Mouse (Mus musculus): Measurements from ENCODE around the gene Lekr1. TPM values are rescaled to one million over a fixed set of nuclear protein-coding genes. Genes with fewer than 3 reads are reported as not detected.

The Lekr1 gene
- total and polyA plus RNA-seq, 2 experiments from 2014 or later: 2.2 to 4.1 TPM

DNA sequence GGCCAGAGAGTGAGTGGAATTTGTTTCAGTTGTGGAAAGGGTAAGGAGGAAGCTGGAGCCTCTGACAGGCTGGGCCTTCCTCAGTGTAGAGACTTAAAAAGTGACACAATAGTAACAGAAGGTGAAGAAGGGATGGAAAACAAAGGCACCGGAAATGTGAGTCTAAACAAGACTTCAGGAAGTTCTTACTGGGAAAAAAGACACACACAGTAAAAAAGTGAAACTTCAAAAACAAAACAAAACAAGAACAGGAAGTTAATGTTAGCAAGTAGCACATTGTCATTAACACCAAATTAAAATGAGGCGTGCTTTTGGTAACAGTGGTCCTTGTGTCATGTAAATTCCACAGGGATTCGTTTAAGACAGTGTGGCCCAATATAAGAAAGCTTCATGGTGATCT is 158.9 kb downstream of the Lekr1 start:
- Histone ChIP-seq H3K36me3 (ENCODE audit: insufficient read depth, low read length) (no peaks in the 10 kb centered on the region), H3K4me2 (ENCODE audit: low read depth, low read length, poor library complexity, severe bottlenecking) (no peak overlapping the region), H3K9ac (replicated peaks; ENCODE audit: low read length, poor library complexity, severe bottlenecking) (no peak overlapping the region), H3K4me3 (ENCODE audit: low read depth, low read length) (no peak overlapping the region), H3K27ac (ENCODE audit: low read depth, low read length) (no peak overlapping the region), H3K9me3 (ENCODE audit: low read length) (no peaks in the 10 kb centered on the region), H3K4me1 (ENCODE audit: insufficient read depth, low read length) (peaks cover 3% of the 10 kb centered on the region; the same call in 1 of the 2 replicates), H3K27me3 (ENCODE audit: insufficient read depth, low read length) (no peaks in the 10 kb centered on the region)
- WGBS: 70% methylated on average over 3 of the region's 3 CpGs
- DNase-seq (ENCODE audit: low spot score) (no peak), ATAC-seq (ENCODE audit: low FRiP score) (no peak)
- TF ChIP-seq CTCF (IDR thresholded peaks at IDR 0.05): no peak

- Histone ChIP-seq H3K4me2 (ENCODE audit: low read depth, low read length, poor library complexity, severe bottlenecking) (no peak overlapping the region), H3K4me3 (ENCODE audit: low read depth, low read length) (no peak overlapping the region), H3K9ac (replicated peaks; ENCODE audit: low read length, poor library complexity, severe bottlenecking) (no peak overlapping the region), H3K27me3 (ENCODE audit: insufficient read depth, low read length) (no peaks in the 10 kb centered on the region), H3K9me3 (ENCODE audit: low read length) (no peaks in the 10 kb centered on the region), H3K36me3 (ENCODE audit: insufficient read depth, low read length) (no peaks in the 10 kb centered on the region), H3K4me1 (ENCODE audit: insufficient read depth, low read length) (peaks cover 8% of the 10 kb centered on the region; the same call in 1 of the 2 replicates), H3K27ac (ENCODE audit: low read depth, low read length) (no peak overlapping the region)
- DNase-seq (ENCODE audit: low spot score): peak; percentile 32
- no peak for TF ChIP-seq CTCF (IDR thresholded peaks at IDR 0.05)
- WGBS: 83% methylated on average over 6 of the region's 6 CpGs
- no peak for ATAC-seq (ENCODE audit: low FRiP score)
Measured at GRCm38 (mm10) chr3:65826716-65827115, 160.7 kb downstream of the Lekr1 start.

- Histone ChIP-seq H3K27ac (ENCODE audit: low read depth, low read length) (no peak overlapping the region), H3K4me1 (ENCODE audit: insufficient read depth, low read length) (peaks cover 8% of the 10 kb centered on the region; the same call in 1 of the 2 replicates), H3K9me3 (ENCODE audit: low read length) (no peaks in the 10 kb centered on the region), H3K4me3 (ENCODE audit: low read depth, low read length) (no peak overlapping the region), H3K27me3 (ENCODE audit: insufficient read depth, low read length) (no peaks in the 10 kb centered on the region), H3K36me3 (ENCODE audit: insufficient read depth, low read length) (no peaks in the 10 kb centered on the region), H3K9ac (replicated peaks; ENCODE audit: low read length, poor library complexity, severe bottlenecking) (no peak overlapping the region), H3K4me2 (ENCODE audit: low read depth, low read length, poor library complexity, severe bottlenecking) (no peak overlapping the region)
- WGBS: 85% methylated on average over 5 of the region's 5 CpGs
- no peak for TF ChIP-seq CTCF (IDR thresholded peaks at IDR 0.05)
- no peak for ATAC-seq (ENCODE audit: low FRiP score)
- DNase-seq (ENCODE audit: low spot score): no peak
Measured at GRCm38 (mm10) chr3:65827400-65827799, 161.4 kb downstream of the Lekr1 start.

DNA sequence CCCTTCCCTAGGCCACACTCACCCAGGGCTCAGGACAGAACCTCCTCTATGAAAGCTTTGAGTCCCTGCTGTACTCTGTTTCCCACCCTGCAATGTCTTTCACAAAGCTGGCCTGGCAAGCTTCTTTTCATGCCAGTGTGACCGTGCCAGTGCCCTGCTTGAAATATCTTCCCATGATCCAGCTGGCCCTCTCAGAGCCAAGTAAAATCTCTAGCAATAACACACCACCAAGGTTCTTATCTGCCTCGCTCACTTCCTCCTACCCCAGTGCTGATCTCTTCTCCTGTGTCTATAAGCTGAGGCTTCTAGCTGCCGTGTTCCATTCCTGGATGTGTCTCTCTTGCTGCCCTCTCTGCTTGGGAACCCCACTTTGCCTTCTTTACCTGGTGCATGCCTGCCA is 162.0 kb downstream of the Lekr1 start:
- H3K9me3 ChIP-seq (ENCODE audit: low read length): no peaks in the 10 kb centered on the region
- WGBS: 72% methylated on average over 3 of the region's 3 CpGs
- no peak overlapping the region for H3K4me3 ChIP-seq (ENCODE audit: low read depth, low read length)
- no peak overlapping the region for H3K9ac ChIP-seq (replicated peaks; ENCODE audit: low read length, poor library complexity, severe bottlenecking)
- no peaks in the 10 kb centered on the region for H3K36me3 ChIP-seq (ENCODE audit: insufficient read depth, low read length)
- ATAC-seq (ENCODE audit: low FRiP score) (0 out of 2 replicates have a peak, but pooled peaks have one; percentile 21), DNase-seq (ENCODE audit: low spot score) (peak; percentile 44)
- H3K4me1 ChIP-seq (ENCODE audit: insufficient read depth, low read length): peaks cover 8% of the 10 kb centered on the region; the same call in 1 of the 2 replicates
- H3K27me3 ChIP-seq (ENCODE audit: insufficient read depth, low read length): no peaks in the 10 kb centered on the region
- no peak for TF ChIP-seq CTCF (IDR thresholded peaks at IDR 0.05)
- H3K4me2 ChIP-seq (ENCODE audit: low read depth, low read length, poor library complexity, severe bottlenecking): no peak overlapping the region
- no peak overlapping the region for H3K27ac ChIP-seq (ENCODE audit: low read depth, low read length)

DNA sequence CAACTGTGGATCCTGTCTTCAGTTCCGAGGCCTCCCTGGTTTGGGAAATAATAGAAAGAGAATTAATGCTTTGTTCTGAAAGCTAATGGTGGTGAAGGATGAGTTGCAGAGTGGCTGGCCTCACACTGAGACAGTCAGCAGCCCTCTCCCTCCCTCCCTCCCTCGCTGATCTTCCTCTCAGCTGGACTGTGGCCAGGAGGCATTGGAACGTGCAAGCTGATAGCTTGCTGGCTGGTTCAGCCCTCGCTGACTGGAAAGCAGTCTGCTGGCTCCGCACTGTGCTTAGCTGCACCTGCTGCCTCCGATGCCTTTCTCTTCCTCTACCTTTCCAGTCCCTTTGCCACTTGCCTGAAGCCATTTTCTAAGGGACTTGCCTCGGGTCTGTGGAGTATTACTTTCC is 163.2 kb downstream of the Lekr1 start:
- peak; percentile 47; the same call in 1 of the 2 replicates for ATAC-seq (ENCODE audit: low FRiP score)
- DNase-seq (ENCODE audit: low spot score): peak; percentile 83
- H3K27me3 ChIP-seq (ENCODE audit: insufficient read depth, low read length): no peaks in the 10 kb centered on the region
- H3K4me3 ChIP-seq (ENCODE audit: low read depth, low read length): no peak overlapping the region
- no peak overlapping the region for H3K4me2 ChIP-seq (ENCODE audit: low read depth, low read length, poor library complexity, severe bottlenecking)
- H3K4me1 ChIP-seq (ENCODE audit: insufficient read depth, low read length): peaks cover 8% of the 10 kb centered on the region; the same call in 1 of the 2 replicates
- H3K9me3 ChIP-seq (ENCODE audit: low read length): no peaks in the 10 kb centered on the region
- 13% methylated on average over 7 of the region's 7 CpGs for WGBS
- no peak overlapping the region for H3K27ac ChIP-seq (ENCODE audit: low read depth, low read length)
- no peak overlapping the region for H3K9ac ChIP-seq (replicated peaks; ENCODE audit: low read length, poor library complexity, severe bottlenecking)
- no peak for TF ChIP-seq CTCF (IDR thresholded peaks at IDR 0.05)
- H3K36me3 ChIP-seq (ENCODE audit: insufficient read depth, low read length): no peaks in the 10 kb centered on the region

- Histone ChIP-seq H3K27ac (ENCODE audit: low read depth, low read length) (no peak overlapping the region), H3K9me3 (ENCODE audit: low read length) (no peaks in the 10 kb centered on the region), H3K4me2 (ENCODE audit: low read depth, low read length, poor library complexity, severe bottlenecking) (no peak overlapping the region), H3K36me3 (ENCODE audit: insufficient read depth, low read length) (no peaks in the 10 kb centered on the region), H3K4me3 (ENCODE audit: low read depth, low read length) (no peak overlapping the region), H3K27me3 (ENCODE audit: insufficient read depth, low read length) (no peaks in the 10 kb centered on the region), H3K4me1 (ENCODE audit: insufficient read depth, low read length) (peaks cover 8% of the 10 kb centered on the region; the same call in 1 of the 2 replicates), H3K9ac (replicated peaks; ENCODE audit: low read length, poor library complexity, severe bottlenecking) (no peak overlapping the region)
- no peak for ATAC-seq (ENCODE audit: low FRiP score)
- TF ChIP-seq CTCF (IDR thresholded peaks at IDR 0.05): no peak
- DNase-seq (ENCODE audit: low spot score): no peak
- 70% methylated on average over 7 of the region's 7 CpGs for WGBS
Measured at GRCm38 (mm10) chr3:65829943-65830483, 164.0 kb downstream of the Lekr1 start.
